Mouse (Mus musculus) gastrocnemius, postnatal 4 days (tissue): ENCODE measurements around the gene Hist1h2ai. TPM values are rescaled to one million over a fixed set of nuclear protein-coding genes. Genes with fewer than 3 reads are reported as not detected.
"Not testable (repeated sequence)": the region's sequence is repeated elsewhere in the genome, so short reads cannot be mapped to it uniquely, and the experiment has no call there.

Experiments
- DNase-seq, 2 experiments: peaks; one replicate each; pipeline ENCODE4 v3.0.0; 2021 to 2022; ENCODE audit warnings: low spot score in 2 of 2, mixed read lengths in 2 of 2
- long read RNA-seq, 2 experiments: library from polyadenylated mRNA; stranded (forward); transcript quantifications; one replicate each; pipeline ENCODE4 v2.0.0; 2021
- total RNA-seq, 2 experiments: library from RNA; stranded (reverse); gene quantifications; 2 replicates each; pipeline ENCODE4 v1.2.3; 2021

The Hist1h2ai gene
- 100 to 1,000 TPM; 297 to 368 TPM for total RNA-seq
- long read RNA-seq, experiment 1, result 0 reads
- long read RNA-seq, experiment 2, partial matches to known transcripts, result 0 of 1 reads
- long read RNA-seq, experiment 2, other reads (novel, unspliced or antisense), result 0 of 1 reads

GRCm38 (mm10) chr13:21715864-21716539 is at the start of gene Hist1h2ai, which contains the start of gene Hist1h2bl:
TSS of gene Hist1h2ai (plus strand) at chr13:21716422.
TSS of gene Hist1h2bl (minus strand) at chr13:21716143.
- peak; percentile 27 to 70 for DNase-seq

GRCm38 (mm10) chr13:21677305-21677704 is 38.9 kb upstream of the Hist1h2ai start, which contains the start of gene Olfr1360:
TSS of gene Olfr1360 (minus strand) at chr13:21677405.
- no peak for DNase-seq

GRCm38 (mm10) chr13:21697811-21698210 is 18.4 kb upstream of the Hist1h2ai start, which contains the start of gene Olfr1359:
TSS of gene Olfr1359 (plus strand) at chr13:21698111.
- DNase-seq, result no peak

- no peak for DNase-seq
These were observed 9.6 kb upstream of the Hist1h2ai start for GRCm38 (mm10) chr13:21706669-21707068.

GRCm38 (mm10) chr13:21710031-21710711 is 6.1 kb upstream of the Hist1h2ai start:
- DNase-seq, result peak; percentile 62 to 86

GRCm38 (mm10) chr13:21710821-21711525 is 5.2 kb upstream of the Hist1h2ai start:
- peak; percentile 46 to 54 for DNase-seq

GRCm38 (mm10) chr13:21711698-21712097 is 4.5 kb upstream of the Hist1h2ai start:
- no peak for DNase-seq

- DNase-seq, result peak in 1 of 2 experiments; percentile 45
These were observed 1.5 kb upstream of the Hist1h2ai start for GRCm38 (mm10) chr13:21714725-21715124.

GRCm38 (mm10) chr13:21715131-21715863 is 925 bp upstream of the Hist1h2ai start:
- DNase-seq, result no peak

GRCm38 (mm10) chr13:21716540-21717391 is 544 bp downstream of the Hist1h2ai start:
- not testable (repeated sequence) for DNase-seq

- peak; percentile 41 to 80 for DNase-seq
These were observed 1.5 kb downstream of the Hist1h2ai start, which contains the start of gene Hist1h3h for GRCm38 (mm10) chr13:21717397-21718357. TSS of gene Hist1h3h (plus strand) at chr13:21717659.

- DNase-seq, result no peak
These were observed 2.3 kb downstream of the Hist1h2ai start for GRCm38 (mm10) chr13:21718381-21719080.

GRCm38 (mm10) chr13:21721107-21721756 is 5.0 kb downstream of the Hist1h2ai start:
- DNase-seq, result not testable (repeated sequence)

- peak in 1 of 2 experiments; percentile 40 for DNase-seq
These were observed 5.6 kb downstream of the Hist1h2ai start, which contains the start of gene Hist1h2bm for GRCm38 (mm10) chr13:21721757-21722372. TSS of gene Hist1h2bm (plus strand) at chr13:21722044.

GRCm38 (mm10) chr13:21722373-21722925 is 6.2 kb downstream of the Hist1h2ai start:
- no peak for DNase-seq
